Comparison of ENCODE assay signal across 7 mouse cellular contexts in genomic region chr5:110779998-110780760, GRCm38 (mm10). TPM values are rescaled to one million over a fixed set of nuclear protein-coding genes. Genes with fewer than 3 reads are reported as not detected.
A peak's percentile ranks its signal among the peaks of the same experiment; 100 is the strongest.
DNase-seq lines count a peak whose midpoint lies in the region; ATAC-seq lines count a peak whose summit lies in the region.

Pus1 (minus strand) TSS chr5:110780659.

- DNase-seq in adrenal gland, adult 18-20 months (ENCODE audit: low spot score in 2 of 2): peak; percentile 96 to 98
- DNase-seq in embryo, embryonic 11 days: peak; percentile 95
- peak; percentile 90 to 92 for DNase-seq in gastrocnemius, postnatal 36 days
- peak; percentile 93 to 96 for DNase-seq in left cerebral cortex, postnatal 25 days (ENCODE audit: low spot score in 2 of 2)
- peak; percentile 86 for DNase-seq in midbrain, embryonic 10.5 days (ENCODE audit: low spot score)
- peak; percentile 91 for DNase-seq in right cerebral cortex, postnatal 4 days

- H3K4me1 ChIP-seq in intestine, embryonic 15.5 days (replicated peaks): peaks cover 8% of the 10 kb centered on the region
- H3K4me1 ChIP-seq in midbrain, embryonic 10.5 days: peaks cover 31% of the 10 kb centered on the region

- H3K9ac ChIP-seq in intestine, embryonic 15.5 days: peak within 1 kb of the TSS; percentile 83

- peaks cover 13% of the 10 kb centered on the region for H3K36me3 ChIP-seq in intestine, embryonic 15.5 days
- peaks cover 43% of the 10 kb centered on the region for H3K36me3 ChIP-seq in midbrain, embryonic 10.5 days

- peak within 1 kb of the TSS; percentile 84 for H3K4me3 ChIP-seq in intestine, embryonic 15.5 days (replicated peaks)
- peak within 1 kb of the TSS; percentile 80 for H3K4me3 ChIP-seq in midbrain, embryonic 10.5 days

- peak within 1 kb of the TSS; percentile 74 for H3K4me2 ChIP-seq in intestine, embryonic 15.5 days (replicated peaks)

- H3K9me3 ChIP-seq in intestine, embryonic 15.5 days: no peaks in the 10 kb centered on the region
- H3K9me3 ChIP-seq in midbrain, embryonic 10.5 days (replicated peaks): no peaks in the 10 kb centered on the region

- no peaks in the 10 kb centered on the region for H3K27me3 ChIP-seq in intestine, embryonic 15.5 days (replicated peaks)
- H3K27me3 ChIP-seq in midbrain, embryonic 10.5 days (ENCODE audit: low read depth, poor library complexity, severe bottlenecking): no peaks in the 10 kb centered on the region

- peak; percentile 92 for ATAC-seq in intestine, embryonic 15.5 days

- under 1% methylated on average over 57 of the region's 57 CpGs for WGBS in intestine, embryonic 15.5 days
- under 1% methylated on average over 57 of the region's 57 CpGs for WGBS in midbrain, embryonic 10.5 days

- intact Hi-C loops in gastrocnemius, postnatal 36 days (cut with DNase I): no loop called here
- intact Hi-C loops in left cerebral cortex, postnatal 25 days (cut with DNase I): no loop called here

- H3K27ac ChIP-seq in intestine, embryonic 15.5 days: peak within 1 kb of the TSS; percentile 70; the same call in 1 of the 2 replicates
- H3K27ac ChIP-seq in midbrain, embryonic 10.5 days (replicated peaks): peak within 1 kb of the TSS; percentile 88

RNA-seq across cellular contexts. Expression of gene Pus1, which starts in this region (rescaled TPM):
- 10 to 100 TPM; 36.4 to 47.3 TPM for total RNA-seq in adrenal gland, adult 18-20 months (2021)
- 1 to 10 TPM; 8.1 to 9.7 TPM for total RNA-seq in gastrocnemius, postnatal 36 days (2021)
- polyA plus RNA-seq in intestine, embryonic 15.5 days (2015; fragmentation: Nextera tagmentation; extraction: Ambion mirVana): 64.1 and 69.3 TPM in 2 replicates
- 10 to 100 TPM; 18.2 to 21.4 TPM for total RNA-seq in left cerebral cortex, postnatal 25 days (2021)
- 35.6 and 41.3 TPM in 2 replicates for polyA plus RNA-seq in midbrain, embryonic 10.5 days (2016; fragmentation: Nextera tagmentation; extraction: Ambion mirVana)

Comparison
In these comparisons a context has a peak if more than half of its experiments do, and no peak if none do; other contexts are left out.
1. Peak in every context shown above with its lines: DNase-seq, ATAC-seq, H3K4me3 ChIP-seq and H3K27ac ChIP-seq.